Mouse (Mus musculus) ES-E14 (cell line): ENCODE measurements at regions not wholly inside any gene's neighbourhood (a gene's known extent, or its start where the extent isn't known, plus 50 kb on each side); places are given as distances from the start of the nearest gene placed in this dataset.
"Not testable (repeated sequence)": the region's sequence is repeated elsewhere in the genome, so short reads cannot be mapped to it uniquely, and the experiment has no call there.

Experiments used
- DNase-seq: peaks from one replicate; pipeline ENCODE4 v3.0.0-alpha.2; 2013; ENCODE audit warnings: low read depth, low spot score
- H3K27ac ChIP-seq: 2 replicates; pipeline ENCODE4 v1.5.1; 2012; ENCODE audit warnings: low read depth, mild to moderate bottlenecking, low read length, moderate library complexity, mixed read lengths; ENCODE audit not compliant: poor library complexity, insufficient read depth, severe bottlenecking
- H3K36me3 ChIP-seq: 2 replicates; pipeline ENCODE4 v1.6.1; 2012; ENCODE audit warnings: mild to moderate bottlenecking, low read length, moderate library complexity, mixed read lengths; ENCODE audit not compliant: control insufficient read depth, poor library complexity, insufficient read depth, severe bottlenecking
- H3K4me1 ChIP-seq, 2 experiments: fragments of 150-350 bp in 1 of 2; sonication (generic) in 1 of 2; 2 replicates each; pipeline ENCODE4 v1.6.1; 2012; ENCODE audit warnings: low read length in 2 of 2, mild to moderate bottlenecking in 1 of 2, mixed read lengths in 1 of 2; ENCODE audit not compliant: control insufficient read depth in 2 of 2, insufficient read depth in 2 of 2, poor library complexity in 1 of 2
- H3K4me3 ChIP-seq, 2 experiments: fragments of 150-350 bp in 1 of 2; sonication (generic) in 1 of 2; 2 replicates each; pipeline ENCODE4 v1.5.1; 2012; ENCODE audit warnings: low read length in 2 of 2, low read depth in 1 of 2, mild to moderate bottlenecking in 1 of 2, mixed read lengths in 1 of 2; ENCODE audit not compliant: insufficient read depth in 1 of 2, poor library complexity in 1 of 2, severe bottlenecking in 1 of 2
- H3K9ac ChIP-seq: 2 replicates; pipeline ENCODE4 v1.6.1; 2012; ENCODE audit warnings: low read depth, mild to moderate bottlenecking, low read length, mixed read lengths; ENCODE audit not compliant: poor library complexity, insufficient read depth, severe bottlenecking
- H3K9me3 ChIP-seq: fragments of 150-350 bp; sonication (generic); 2 replicates; pipeline ENCODE4 v1.6.1; 2012; ENCODE audit warnings: low read depth, mild to moderate bottlenecking, low read length; ENCODE audit not compliant: control insufficient read depth, insufficient read depth
- ZC3H11A ChIP-seq: IDR thresholded peaks from 2 replicates; pipeline ENCODE4 v1.6.1; 2012; ENCODE audit warnings: low read depth, mild to moderate bottlenecking, inconsistent platforms, low read length, borderline replicate concordance
- in situ Hi-C, 2 experiments: fragments of 600-800 bp; cut with MboI; formaldehyde crosslinking; loops; one replicate each; pipeline ENCODE4 v1.15.1; 2025; ENCODE audit warnings: low sequenced_read_pairs in 2 of 2, inconsistent platforms in 1 of 2; ENCODE audit not compliant: unreplicated experiment in 2 of 2

DNA sequence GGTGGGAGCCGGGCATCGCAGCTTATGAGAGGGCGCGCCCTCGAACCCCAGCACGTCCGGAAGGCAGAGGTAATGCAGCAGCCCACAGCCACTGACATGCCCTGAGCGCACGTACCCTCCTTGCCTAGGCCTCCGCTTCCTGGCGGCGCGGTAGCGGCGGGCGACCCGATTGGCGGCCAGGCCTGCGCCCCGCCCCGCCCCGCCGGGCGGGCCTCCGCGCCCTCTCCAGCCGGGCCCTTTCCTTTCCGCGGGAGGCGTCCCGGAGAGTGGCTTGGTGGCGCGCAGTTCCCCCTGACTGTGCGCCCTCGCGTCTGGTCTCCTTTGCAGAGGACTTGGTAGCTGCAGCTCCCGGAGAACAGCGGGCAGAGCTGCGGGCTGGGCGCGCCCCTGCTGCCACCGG is 461.1 kb downstream of the Gm21863 start:
- H3K36me3 ChIP-seq, H3K4me1 ChIP-seq, in situ Hi-C loops, DNase-seq, H3K27ac ChIP-seq, H3K9me3 ChIP-seq: not testable (repeated sequence)
- H3K4me3 ChIP-seq, result peak overlapping the region; percentile 37 to 67; a peak in 3 of 4 replicates
- H3K9ac ChIP-seq, result peak overlapping the region; percentile 74

DNA sequence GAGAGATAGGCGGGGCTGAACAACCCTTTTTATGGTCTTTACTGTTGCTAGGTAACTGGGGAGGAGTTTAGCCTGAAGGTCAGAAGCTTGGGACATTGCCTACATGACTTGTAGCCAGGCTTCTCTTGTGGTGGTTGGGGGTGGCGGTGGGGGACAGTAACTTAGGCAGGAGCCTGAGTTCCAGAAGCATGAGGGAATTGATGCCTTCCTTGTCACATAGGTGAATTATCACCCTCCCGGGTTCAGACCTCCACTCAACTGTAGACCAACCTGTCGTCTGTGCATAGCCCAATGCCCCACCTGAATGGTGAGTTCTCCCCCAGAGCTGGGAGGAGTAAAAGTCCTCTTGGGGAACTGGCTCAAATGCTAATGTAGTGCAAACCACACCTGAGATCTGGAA is 472.1 kb downstream of the Gm21863 start:
- H3K4me1 ChIP-seq, H3K27ac ChIP-seq, H3K36me3 ChIP-seq, DNase-seq, H3K9me3 ChIP-seq, in situ Hi-C loops, H3K9ac ChIP-seq, H3K4me3 ChIP-seq: not testable (repeated sequence)

- peak; percentile 61 for DNase-seq
- H3K9me3 ChIP-seq, H3K36me3 ChIP-seq, H3K4me3 ChIP-seq, H3K9ac ChIP-seq, H3K27ac ChIP-seq, H3K4me1 ChIP-seq, in situ Hi-C loops: not testable (repeated sequence)
- 0 out of 2 replicates have a peak, but pooled peaks have one; percentile 10 for TF ChIP-seq ZC3H11A
Observed at GRCm38 (mm10) chr12:20464585-20464984, 510.3 kb downstream of the Gm21863 start.
